Mouse (Mus musculus): ENCODE results near the gene Lamb3. TPM values are rescaled to one million over a fixed set of nuclear protein-coding genes. Genes with fewer than 3 reads are reported as not detected.

Lamb3 gene
- polyA plus RNA-seq, 1 experiment from 2014 or later, result 0.38 TPM

- H3K27ac ChIP-seq, result no peak overlapping the region
- 0 out of 2 replicates have a peak, but pooled peaks cover 4% of the 10 kb centered on the region for H3K4me1 ChIP-seq
- no peaks in the 10 kb centered on the region for H3K36me3 ChIP-seq
- H3K4me2 ChIP-seq (replicated peaks), result no peak overlapping the region
- WGBS, result 37% methylated on average over 3 of the region's 3 CpGs
- no peak overlapping the region for H3K9ac ChIP-seq
- H3K27me3 ChIP-seq (replicated peaks), result no peaks in the 10 kb centered on the region
- ATAC-seq (ENCODE audit: low FRiP score, low read depth), result 0 out of 2 replicates have a peak, but pooled peaks have one; percentile 37
- no peaks in the 10 kb centered on the region for H3K9me3 ChIP-seq
- H3K4me3 ChIP-seq, result no peak overlapping the region
Observed at GRCm38 (mm10) chr1:193255488-193256288, 48.2 kb downstream of the Lamb3 start.

GRCm38 (mm10) chr1:193256289-193256577 is 48.7 kb downstream of the Lamb3 start:
- H3K4me2 ChIP-seq (replicated peaks), result no peak overlapping the region
- 0 out of 2 replicates have a peak, but pooled peaks cover 4% of the 10 kb centered on the region for H3K4me1 ChIP-seq
- no peaks in the 10 kb centered on the region for H3K9me3 ChIP-seq
- peak; percentile 44; the same call in 1 of the 2 replicates for ATAC-seq (ENCODE audit: low FRiP score, low read depth)
- H3K36me3 ChIP-seq, result no peaks in the 10 kb centered on the region
- H3K27me3 ChIP-seq (replicated peaks), result no peaks in the 10 kb centered on the region
- no peak overlapping the region for H3K9ac ChIP-seq
- H3K27ac ChIP-seq, result no peak overlapping the region
- H3K4me3 ChIP-seq, result no peak overlapping the region

GRCm38 (mm10) chr1:193256621-193257098 is 49.2 kb downstream of the Lamb3 start:
- Histone ChIP-seq H3K9ac (no peak overlapping the region), H3K9me3 (no peaks in the 10 kb centered on the region), H3K36me3 (no peaks in the 10 kb centered on the region), H3K27me3 (replicated peaks) (no peaks in the 10 kb centered on the region), H3K4me1 (0 out of 2 replicates have a peak, but pooled peaks cover 4% of the 10 kb centered on the region), H3K27ac (no peak overlapping the region), H3K4me2 (replicated peaks) (no peak overlapping the region), H3K4me3 (no peak overlapping the region)
- WGBS, result 81% methylated on average over 5 of the region's 5 CpGs
- ATAC-seq (ENCODE audit: low FRiP score, low read depth), result no peak

GRCm38 (mm10) chr1:193259559-193259958 is 52.1 kb downstream of the Lamb3 start:
- no peak overlapping the region for H3K27ac ChIP-seq
- no peaks in the 10 kb centered on the region for H3K4me1 ChIP-seq
- no peak overlapping the region for H3K4me2 ChIP-seq (replicated peaks)
- no peaks in the 10 kb centered on the region for H3K9me3 ChIP-seq
- no peaks in the 10 kb centered on the region for H3K36me3 ChIP-seq
- WGBS, result 92% methylated on average over 9 of the region's 9 CpGs
- no peak overlapping the region for H3K4me3 ChIP-seq
- no peak overlapping the region for H3K9ac ChIP-seq
- no peaks in the 10 kb centered on the region for H3K27me3 ChIP-seq (replicated peaks)
- ATAC-seq (ENCODE audit: low FRiP score, low read depth), result no peak

GRCm38 (mm10) chr1:193261897-193262548 is 54.5 kb downstream of the Lamb3 start:
- ATAC-seq (ENCODE audit: low FRiP score, low read depth), result no peak

GRCm38 (mm10) chr1:193263026-193263907 is 55.8 kb downstream of the Lamb3 start:
- H3K36me3 ChIP-seq, result no peaks in the 10 kb centered on the region
- ATAC-seq (ENCODE audit: low FRiP score, low read depth), result no peak

More at GRCm38 (mm10) chr1:193261897-193262548, 54.5 kb downstream of the Lamb3 start:
- Histone ChIP-seq H3K9me3 (no peaks in the 10 kb centered on the region), H3K4me1 (no peaks in the 10 kb centered on the region), H3K4me2 (replicated peaks) (no peak overlapping the region), H3K9ac (no peak overlapping the region), H3K27me3 (replicated peaks) (no peaks in the 10 kb centered on the region), H3K27ac (no peak overlapping the region), H3K36me3 (no peaks in the 10 kb centered on the region), H3K4me3 (no peak overlapping the region)
- 80% methylated on average over 7 of the region's 7 CpGs for WGBS

GRCm38 (mm10) chr1:193263955-193264598 is 56.6 kb downstream of the Lamb3 start, which contains the start of gene Hsd11b1:
TSS of gene Hsd11b1 (minus strand) at chr1:193264075.
- Histone ChIP-seq H3K9ac (no peak within 1 kb of the TSS), H3K27me3 (replicated peaks) (no peaks in the 10 kb centered on the region), H3K36me3 (no peaks in the 10 kb centered on the region), H3K4me2 (replicated peaks) (no peak within 1 kb of the TSS), H3K4me3 (no peak within 1 kb of the TSS), H3K4me1 (no peaks in the 10 kb centered on the region), H3K9me3 (no peaks in the 10 kb centered on the region), H3K27ac (no peak within 1 kb of the TSS)
- WGBS, result 76% methylated on average over 5 of the region's 5 CpGs
- ATAC-seq (ENCODE audit: low FRiP score, low read depth), result no peak

More at GRCm38 (mm10) chr1:193263026-193263907, 55.8 kb downstream of the Lamb3 start:
- Histone ChIP-seq H3K4me3 (no peak overlapping the region), H3K27ac (no peak overlapping the region), H3K4me2 (replicated peaks) (no peak overlapping the region), H3K4me1 (no peaks in the 10 kb centered on the region), H3K9ac (no peak overlapping the region), H3K27me3 (replicated peaks) (no peaks in the 10 kb centered on the region), H3K9me3 (no peaks in the 10 kb centered on the region)
- 83% methylated on average over 8 of the region's 8 CpGs for whole genome bisulfite sequencing

GRCm38 (mm10) chr1:193265734-193266133 is 58.2 kb downstream of the Lamb3 start:
- Histone ChIP-seq H3K4me3 (no peak overlapping the region), H3K9me3 (no peaks in the 10 kb centered on the region), H3K4me2 (replicated peaks) (no peak overlapping the region), H3K27me3 (replicated peaks) (no peaks in the 10 kb centered on the region), H3K9ac (no peak overlapping the region), H3K4me1 (no peaks in the 10 kb centered on the region), H3K36me3 (no peaks in the 10 kb centered on the region), H3K27ac (no peak overlapping the region)
- no peak for ATAC-seq (ENCODE audit: low FRiP score, low read depth)

- Histone ChIP-seq H3K27me3 (replicated peaks) (no peaks in the 10 kb centered on the region), H3K9me3 (no peaks in the 10 kb centered on the region), H3K36me3 (no peaks in the 10 kb centered on the region), H3K4me2 (replicated peaks) (peak overlapping the region; percentile 74; the same call in 1 of the 2 replicates), H3K27ac (no peak overlapping the region), H3K9ac (no peak overlapping the region), H3K4me3 (no peak overlapping the region), H3K4me1 (peaks cover 19% of the 10 kb centered on the region)
- 64% methylated on average over 6 of the region's 6 CpGs for WGBS
- ATAC-seq (ENCODE audit: low FRiP score, low read depth), result no peak
Observed at GRCm38 (mm10) chr1:193270965-193271763, 63.7 kb downstream of the Lamb3 start.

GRCm38 (mm10) chr1:193272137-193272915 is 64.8 kb downstream of the Lamb3 start:
- peak; percentile 80 for ATAC-seq (ENCODE audit: low FRiP score, low read depth)
- Histone ChIP-seq H3K27ac (peak overlapping the region; percentile 50), H3K27me3 (replicated peaks) (no peaks in the 10 kb centered on the region), H3K4me1 (peaks cover 19% of the 10 kb centered on the region), H3K4me2 (replicated peaks) (peak overlapping the region; percentile 74), H3K9me3 (no peaks in the 10 kb centered on the region), H3K4me3 (peak overlapping the region; percentile 36), H3K9ac (peak overlapping the region; percentile 56), H3K36me3 (no peaks in the 10 kb centered on the region)
- WGBS, result 10% methylated on average over 24 of the region's 24 CpGs
